Mouse (Mus musculus): Measurements from ENCODE around the gene Pex14.

- no peak for TF ChIP-seq CTCF (IDR thresholded peaks at IDR 0.05; ENCODE audit: low read depth, low read length)
- no peak for TF ChIP-seq POLR2A (IDR thresholded peaks at IDR 0.05; ENCODE audit: extremely low read depth, insufficient read depth, low read length)
Measured at GRCm38 (mm10) chr4:149002441-149003093, 97.1 kb downstream of the Pex14 start.

Measured in liver, adult 2 months (tissue).